Mouse (Mus musculus): ENCODE measurements around the gene Arpp21.

GRCm38 (mm10) chr9:112187667-112188066, 48.1 kb downstream of the Arpp21 start:
- no peak for TF ChIP-seq MAX (IDR thresholded peaks at IDR 0.05; ENCODE audit: low read depth)
- TF ChIP-seq POLR2AphosphoS2 (IDR thresholded peaks at IDR 0.05; ENCODE audit: insufficient read length, low read depth) = no peak
- no peak for TF ChIP-seq POLR2A (IDR thresholded peaks at IDR 0.05; ENCODE audit: insufficient read length, low read depth)
- peak; percentile 7 for TF ChIP-seq TCF12 (IDR thresholded peaks at IDR 0.05; ENCODE audit: insufficient read depth, poor library complexity, severe bottlenecking)
